15 mouse cellular contexts compared by ENCODE assay signal in genomic region chr17:81055522-81055921, GRCm38 (mm10).
"Had no signal": no experiment of that assay in that cellular context is flagged by ENCODE, and none has a peak within 500 bp of the region (broad histone marks: within the 10 kb centered on the region; RNA-seq: fewer than 3 reads in every experiment).

No protein-coding gene starts in this region.

- H3K9me3 ChIP-seq: neural tube, embryonic 13.5 days; neural tube, embryonic 15.5 days; stomach, embryonic 15.5 days had no signal

- H3K4me3 ChIP-seq: neural tube, embryonic 13.5 days; neural tube, embryonic 15.5 days; stomach, embryonic 15.5 days had no signal

- DNase-seq: retina, postnatal 1 day; right cerebral cortex, adult 18-20 months; right cerebral cortex, postnatal 14 days; right cerebral cortex, postnatal 25 days; right cerebral cortex, postnatal 4 days; spleen, adult 18-20 months; thymus, adult 18-20 months; thymus, adult 2 months; thymus, postnatal 14 days; thymus, postnatal 25 days; thymus, postnatal 36 days; thymus, postnatal 4 days had no signal

- H3K4me2 ChIP-seq: neural tube, embryonic 13.5 days; neural tube, embryonic 15.5 days; stomach, embryonic 15.5 days had no signal

- H3K27me3 ChIP-seq: neural tube, embryonic 13.5 days; neural tube, embryonic 15.5 days; stomach, embryonic 15.5 days had no signal

- H3K27ac ChIP-seq: neural tube, embryonic 15.5 days; stomach, embryonic 15.5 days had no signal

- H3K9ac ChIP-seq: neural tube, embryonic 13.5 days; neural tube, embryonic 15.5 days; stomach, embryonic 15.5 days had no signal
